Mouse (Mus musculus): ENCODE data around the gene Gstm7.

Gstm7 gene

DNA sequence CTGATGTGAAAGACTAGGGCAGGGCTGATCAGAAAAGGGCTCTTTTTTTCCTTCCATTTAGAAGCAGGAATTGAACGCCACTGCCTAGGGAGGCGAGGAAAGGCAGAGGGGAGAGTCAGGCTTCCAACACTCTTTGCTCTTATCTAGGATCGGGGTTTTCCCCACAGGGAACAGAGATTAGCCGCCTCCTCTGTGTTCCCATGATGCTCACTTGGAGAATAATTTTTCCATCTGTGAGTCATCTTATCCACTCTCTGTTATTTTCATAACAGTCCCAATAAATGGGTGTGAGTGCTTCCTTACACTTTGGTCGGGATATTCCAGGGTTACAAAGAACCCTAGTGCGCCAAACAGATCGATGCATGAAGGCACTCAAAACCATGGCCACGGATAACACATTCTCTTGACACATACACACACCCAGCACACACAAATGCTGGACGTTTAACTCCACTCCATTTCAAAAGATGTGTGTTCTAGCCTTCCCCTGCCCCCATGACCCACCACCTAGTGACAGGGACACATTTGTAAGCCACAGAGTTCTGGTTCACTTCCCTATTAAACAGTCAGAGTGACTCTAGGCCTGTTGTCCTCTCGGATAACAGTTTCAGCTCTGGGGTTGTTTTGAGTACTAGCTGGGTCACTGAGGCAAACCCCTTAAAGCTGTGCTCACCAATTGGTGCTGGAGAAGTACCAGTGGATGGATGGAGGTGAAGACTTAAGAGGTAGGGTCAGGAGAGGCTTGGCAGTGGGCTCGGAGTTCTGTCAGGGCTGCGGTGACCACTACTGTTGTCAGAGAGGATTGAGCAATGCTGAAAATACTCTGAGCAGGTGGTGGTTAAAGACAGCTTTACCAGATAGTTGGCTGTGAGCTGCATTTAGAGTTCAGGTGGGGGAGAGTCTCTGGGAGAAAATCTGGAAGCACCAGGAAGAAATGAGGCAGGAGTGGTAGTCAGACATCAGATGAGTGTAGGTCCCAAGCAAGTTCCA is 53.6 kb downstream of the Gstm7 start:
- DNase-seq (ENCODE audit: low spot score in 2 of 2), result no peak

DNA sequence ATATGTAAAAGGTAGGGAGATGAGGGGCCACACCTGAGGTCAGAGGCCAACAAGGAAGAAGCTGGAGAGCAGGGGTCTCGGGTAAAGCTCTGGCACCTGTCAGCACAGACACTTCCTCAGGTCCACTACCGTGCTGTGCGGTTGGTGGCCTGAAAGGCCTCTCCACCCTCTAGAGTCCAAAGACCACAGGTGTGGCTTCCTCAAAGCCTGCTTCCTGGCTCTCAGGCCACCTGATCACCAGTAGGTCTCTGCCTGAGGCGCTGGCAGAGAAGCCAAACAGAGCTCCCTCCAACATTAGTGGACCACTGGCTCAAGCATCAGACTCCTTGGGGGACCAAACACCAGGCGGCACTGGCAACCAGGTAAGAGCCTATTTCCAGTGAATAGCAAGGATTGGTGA is 54.6 kb downstream of the Gstm7 start, which contains the start of gene Eps8l3:
Gene Eps8l3 (plus strand): TSS at position 225 of the 400 bp plus-strand sequence.
- no peak for DNase-seq (ENCODE audit: low spot score in 2 of 2)

Data from cerebellum, postnatal 4 days (tissue).